Mouse (Mus musculus): ENCODE measurements around the gene Cep295. TPM values are rescaled to one million over a fixed set of nuclear protein-coding genes. Genes with fewer than 3 reads are reported as not detected.

Cep295 gene
- polyA plus RNA-seq, 1 experiment from 2014 or later: 20.5 TPM

GRCm38 (mm10) chr9:15279139-15279648 is 78.4 kb downstream of the Cep295 start:
- Histone ChIP-seq H3K9me3 (replicated peaks) (no peaks in the 10 kb centered on the region), H3K4me1 (peaks cover 19% of the 10 kb centered on the region), H3K4me3 (peak overlapping the region; percentile 98), H3K9ac (peak overlapping the region; percentile 98), H3K4me2 (replicated peaks) (peak overlapping the region; percentile 92), H3K27ac (peak overlapping the region; percentile 91), H3K27me3 (no peaks in the 10 kb centered on the region), H3K36me3 (peaks cover 24% of the 10 kb centered on the region)
- ATAC-seq (ENCODE audit: low FRiP score): no peak; the same call in 1 of the 2 replicates
- 9% methylated on average over 19 of the region's 19 CpGs for WGBS

- Histone ChIP-seq H3K9me3 (replicated peaks) (no peaks in the 10 kb centered on the region), H3K27ac (no peak overlapping the region), H3K4me2 (replicated peaks) (no peak overlapping the region), H3K4me1 (peaks cover 19% of the 10 kb centered on the region), H3K36me3 (peaks cover 32% of the 10 kb centered on the region), H3K9ac (no peak overlapping the region), H3K27me3 (no peaks in the 10 kb centered on the region), H3K4me3 (no peak overlapping the region)
- no peak for ATAC-seq (ENCODE audit: low FRiP score)
- WGBS: 96% methylated on average over 3 of the region's 3 CpGs
Observed at GRCm38 (mm10) chr9:15278343-15278742, 79.2 kb downstream of the Cep295 start.

DNA sequence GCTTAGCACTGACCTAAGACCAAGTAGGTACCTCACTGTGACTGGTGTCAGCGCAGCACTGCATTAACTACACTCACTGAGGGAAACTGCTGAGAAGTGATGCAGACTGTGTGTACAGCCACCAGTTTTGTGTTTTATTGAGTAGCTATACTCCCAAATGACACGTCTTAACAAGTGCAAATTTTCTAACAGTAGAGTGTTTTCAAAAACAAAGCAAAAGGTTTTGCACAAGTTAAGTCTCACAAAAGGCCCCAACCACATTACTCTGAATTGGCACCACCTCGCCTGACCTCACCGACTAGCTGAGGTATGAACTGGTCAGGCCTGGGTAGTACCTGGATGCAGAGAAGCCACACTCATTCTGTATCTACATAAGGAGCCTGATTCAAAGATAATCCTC is 80.7 kb downstream of the Cep295 start:
- Histone ChIP-seq H3K9me3 (replicated peaks) (no peaks in the 10 kb centered on the region), H3K9ac (no peak overlapping the region), H3K4me2 (replicated peaks) (no peak overlapping the region), H3K27ac (no peak overlapping the region), H3K4me3 (no peak overlapping the region), H3K4me1 (peaks cover 19% of the 10 kb centered on the region), H3K27me3 (no peaks in the 10 kb centered on the region), H3K36me3 (peaks cover 47% of the 10 kb centered on the region)
- no peak for ATAC-seq (ENCODE audit: low FRiP score)
- 91% methylated on average over 4 of the region's 4 CpGs for WGBS

DNA sequence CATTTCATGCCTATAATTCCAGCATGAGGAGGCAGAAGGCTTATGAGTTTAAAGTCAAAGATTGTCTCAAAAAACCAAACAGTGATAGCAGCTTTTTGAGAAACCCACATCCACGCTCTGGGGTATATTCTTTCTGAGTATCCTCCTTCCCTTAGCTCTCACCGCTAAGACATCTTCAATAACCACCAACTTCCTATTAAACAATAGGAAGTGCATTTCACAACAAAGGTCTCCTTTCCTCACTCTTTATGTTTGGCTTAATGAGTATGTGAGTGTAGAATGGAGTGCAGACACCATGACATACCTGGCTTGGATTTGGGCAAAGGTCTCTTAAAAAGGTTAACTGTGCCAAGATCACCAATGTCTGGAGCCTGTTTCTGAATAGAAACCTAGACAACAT is 83.6 kb downstream of the Cep295 start:
- no peak overlapping the region for H3K9ac ChIP-seq
- no peak overlapping the region for H3K4me3 ChIP-seq
- H3K4me1 ChIP-seq: peaks cover 10% of the 10 kb centered on the region
- H3K4me2 ChIP-seq (replicated peaks): no peak overlapping the region
- peaks cover 75% of the 10 kb centered on the region for H3K36me3 ChIP-seq
- WGBS: 97% methylated on average over 2 of the region's 2 CpGs
- no peaks in the 10 kb centered on the region for H3K9me3 ChIP-seq (replicated peaks)
- H3K27ac ChIP-seq: no peak overlapping the region
- H3K27me3 ChIP-seq: no peaks in the 10 kb centered on the region
- ATAC-seq (ENCODE audit: low FRiP score): no peak

Small RNA genes lying within 50 kb of the gene (microRNA-seq; reads per million reads assigned to microRNA genes)
- not detected for gene Gm49349
- not detected for gene mmu-mir-7650

Other genes starting within 250 kb of the Cep295 start
- gene Hephl1, start 245.7 kb downstream of the Cep295 start, polyA plus RNA-seq (2016; fragmentation: Nextera tagmentation; extraction: Ambion mirVana): not detected in 2 replicates
- 4.4 and 5.4 TPM in 2 replicates for gene Vstm5, start 118.7 kb downstream of the Cep295 start, polyA plus RNA-seq (2016; fragmentation: Nextera tagmentation; extraction: Ambion mirVana)
- gene Med17, start 77.9 kb downstream of the Cep295 start, polyA plus RNA-seq (2016; fragmentation: Nextera tagmentation; extraction: Ambion mirVana): 37.3 and 39.8 TPM in 2 replicates
- gene Taf1d, start 51.6 kb downstream of the Cep295 start, polyA plus RNA-seq (2016; fragmentation: Nextera tagmentation; extraction: Ambion mirVana): 52.5 and 61.0 TPM in 2 replicates
- 12.0 and 12.4 TPM in 2 replicates for gene 4931406C07Rik, start 51.3 kb downstream of the Cep295 start, polyA plus RNA-seq (2016; fragmentation: Nextera tagmentation; extraction: Ambion mirVana)
- 1.2 and 1.7 TPM in 2 replicates for gene Smco4, start 135.6 kb upstream of the Cep295 start, polyA plus RNA-seq (2016; fragmentation: Nextera tagmentation; extraction: Ambion mirVana)

All from hindbrain, embryonic 12.5 days (tissue).